Mouse (Mus musculus): ENCODE results near the gene 9030025P20Rik. TPM values are rescaled to one million over a fixed set of nuclear protein-coding genes. Genes with fewer than 3 reads are reported as not detected.
"Not testable (repeated sequence)": the region's sequence is repeated elsewhere in the genome, so short reads cannot be mapped to it uniquely, and the experiment has no call there.

9030025P20Rik gene
- polyA plus RNA-seq (2012; rRNA removed): 16.1 and 19.8 TPM in 2 replicates

GRCm38 (mm10) chr17:14978362-14979038 lies at the start of gene 9030025P20Rik, which contains the start of gene Gm3417:
Gene 9030025P20Rik, plus strand, starts transcription at chr17:14978468.
Gene Gm3417, minus strand, starts transcription at chr17:14978790.
- H3K27ac ChIP-seq (ENCODE audit: control insufficient read depth, insufficient read depth, low read length); H3K4me3 ChIP-seq (ENCODE audit: control insufficient read depth, insufficient read depth, low read length); H3K36me3 ChIP-seq (ENCODE audit: control insufficient read depth, insufficient read depth, low read length); DNase-seq; H3K27me3 ChIP-seq (ENCODE audit: control insufficient read depth, insufficient read depth, low read length); H3K4me1 ChIP-seq (replicated peaks; ENCODE audit: control insufficient read depth, insufficient read depth, low read length): not testable (repeated sequence)
- no CpG with 5 or more reads among the region's 60 CpGs for WGBS

DNA sequence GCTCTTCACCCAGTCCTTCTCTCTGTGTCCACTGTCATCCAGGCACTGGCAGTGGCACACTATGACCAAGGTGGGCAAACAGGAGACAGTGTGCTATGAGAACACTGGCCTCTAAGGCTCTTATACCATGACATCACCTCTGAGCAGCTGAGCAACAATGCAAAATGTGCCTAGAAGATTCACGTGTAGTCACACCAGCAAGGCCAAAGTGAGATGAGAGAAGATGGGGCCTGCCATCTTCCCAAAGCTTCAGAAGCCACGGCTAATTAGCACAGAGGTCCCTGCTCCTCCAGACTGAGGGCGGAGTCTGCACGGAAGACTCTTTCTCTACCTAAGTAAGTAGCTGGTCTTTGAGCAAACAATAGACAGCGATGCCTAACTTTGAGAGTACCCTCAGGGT lies 49.6 kb upstream of the 9030025P20Rik start:
- Histone ChIP-seq H3K4me1 (replicated peaks; ENCODE audit: control insufficient read depth, insufficient read depth, low read length) (no peaks in the 10 kb centered on the region), H3K4me3 (ENCODE audit: control insufficient read depth, insufficient read depth, low read length) (no peak overlapping the region), H3K27ac (ENCODE audit: control insufficient read depth, insufficient read depth, low read length) (no peak overlapping the region), H3K27me3 (ENCODE audit: control insufficient read depth, insufficient read depth, low read length) (no peaks in the 10 kb centered on the region), H3K36me3 (ENCODE audit: control insufficient read depth, insufficient read depth, low read length) (no peaks in the 10 kb centered on the region)
- 92% methylated on average over 5 of the region's 5 CpGs for WGBS
- DNase-seq: no peak
- no peak for TF ChIP-seq CTCF (IDR thresholded peaks at IDR 0.05; ENCODE audit: borderline replicate concordance, control insufficient read depth, extremely low read depth, insufficient read depth, low read length, poor library complexity)
- no peak for TF ChIP-seq POLR2A (IDR thresholded peaks at IDR 0.05; ENCODE audit: control insufficient read depth, extremely low read depth, insufficient read depth, low read length, poor library complexity)

DNA sequence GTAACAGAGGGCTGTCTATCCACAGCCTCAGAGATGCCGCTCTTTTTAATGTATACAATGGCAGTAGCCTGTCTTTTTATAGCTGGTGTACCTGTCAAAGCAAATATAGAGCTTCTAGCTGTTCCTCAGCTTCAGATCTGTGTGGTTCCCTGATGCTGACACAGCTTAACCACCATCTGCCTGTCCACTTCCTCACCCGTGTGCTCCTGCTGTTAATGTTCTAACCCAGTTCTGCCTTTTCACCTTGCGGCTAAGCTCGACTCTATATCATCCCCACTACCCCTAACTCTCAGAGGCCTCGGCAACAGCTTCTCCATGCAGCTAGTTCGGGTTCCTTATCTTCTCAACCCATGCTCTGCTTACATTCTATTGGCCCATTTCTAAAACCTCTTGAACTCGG lies 47.6 kb upstream of the 9030025P20Rik start:
- Histone ChIP-seq H3K36me3 (ENCODE audit: control insufficient read depth, insufficient read depth, low read length) (no peaks in the 10 kb centered on the region), H3K27me3 (ENCODE audit: control insufficient read depth, insufficient read depth, low read length) (no peaks in the 10 kb centered on the region), H3K4me3 (ENCODE audit: control insufficient read depth, insufficient read depth, low read length) (no peak overlapping the region)

GRCm38 (mm10) chr17:14931469-14931868 lies 46.8 kb upstream of the 9030025P20Rik start:
- no peak overlapping the region for H3K4me3 ChIP-seq (ENCODE audit: control insufficient read depth, insufficient read depth, low read length)
- H3K27ac ChIP-seq (ENCODE audit: control insufficient read depth, insufficient read depth, low read length): no peak overlapping the region
- WGBS: 64% methylated on average over 5 of the region's 5 CpGs
- H3K36me3 ChIP-seq (ENCODE audit: control insufficient read depth, insufficient read depth, low read length): no peaks in the 10 kb centered on the region
- no peaks in the 10 kb centered on the region for H3K27me3 ChIP-seq (ENCODE audit: control insufficient read depth, insufficient read depth, low read length)
- DNase-seq: no peak
- TF ChIP-seq CTCF (IDR thresholded peaks at IDR 0.05; ENCODE audit: borderline replicate concordance, control insufficient read depth, extremely low read depth, insufficient read depth, low read length, poor library complexity): no peak
- TF ChIP-seq POLR2A (IDR thresholded peaks at IDR 0.05; ENCODE audit: control insufficient read depth, extremely low read depth, insufficient read depth, low read length, poor library complexity): no peak
- no peaks in the 10 kb centered on the region for H3K4me1 ChIP-seq (replicated peaks; ENCODE audit: control insufficient read depth, insufficient read depth, low read length)

More for the DNA sequence above, 47.6 kb upstream of the 9030025P20Rik start:
- H3K27ac ChIP-seq (ENCODE audit: control insufficient read depth, insufficient read depth, low read length): no peak overlapping the region
- 11% methylated on average over 7 of the region's 7 CpGs for WGBS
- DNase-seq: no peak
- H3K4me1 ChIP-seq (replicated peaks; ENCODE audit: control insufficient read depth, insufficient read depth, low read length): no peaks in the 10 kb centered on the region
- TF ChIP-seq CTCF (IDR thresholded peaks at IDR 0.05; ENCODE audit: borderline replicate concordance, control insufficient read depth, extremely low read depth, insufficient read depth, low read length, poor library complexity) (no peak), POLR2A (IDR thresholded peaks at IDR 0.05; ENCODE audit: control insufficient read depth, extremely low read depth, insufficient read depth, low read length, poor library complexity) (no peak)

DNA sequence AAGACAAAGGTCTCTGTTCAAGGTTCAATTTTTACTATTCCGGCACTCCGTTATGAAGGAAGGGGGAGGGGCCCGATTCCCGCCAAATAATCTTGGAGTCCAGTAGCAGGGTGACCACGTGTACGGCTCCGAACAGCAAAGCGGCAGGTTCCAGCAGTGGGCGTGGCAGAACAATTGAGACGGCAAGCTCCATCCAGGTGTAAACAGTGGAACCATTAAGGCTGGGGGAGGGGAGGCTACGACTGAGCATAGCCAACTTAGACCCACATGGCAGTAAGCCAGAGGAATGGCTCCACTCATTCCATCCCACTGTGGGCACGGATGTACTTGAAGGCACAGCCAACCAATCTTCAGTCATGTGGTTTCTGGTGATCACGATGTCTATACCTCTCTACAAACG lies 43.0 kb upstream of the 9030025P20Rik start:
- not testable (repeated sequence) for H3K27ac ChIP-seq (ENCODE audit: control insufficient read depth, insufficient read depth, low read length)
- WGBS: 94% methylated on average over 14 of the region's 14 CpGs

DNA sequence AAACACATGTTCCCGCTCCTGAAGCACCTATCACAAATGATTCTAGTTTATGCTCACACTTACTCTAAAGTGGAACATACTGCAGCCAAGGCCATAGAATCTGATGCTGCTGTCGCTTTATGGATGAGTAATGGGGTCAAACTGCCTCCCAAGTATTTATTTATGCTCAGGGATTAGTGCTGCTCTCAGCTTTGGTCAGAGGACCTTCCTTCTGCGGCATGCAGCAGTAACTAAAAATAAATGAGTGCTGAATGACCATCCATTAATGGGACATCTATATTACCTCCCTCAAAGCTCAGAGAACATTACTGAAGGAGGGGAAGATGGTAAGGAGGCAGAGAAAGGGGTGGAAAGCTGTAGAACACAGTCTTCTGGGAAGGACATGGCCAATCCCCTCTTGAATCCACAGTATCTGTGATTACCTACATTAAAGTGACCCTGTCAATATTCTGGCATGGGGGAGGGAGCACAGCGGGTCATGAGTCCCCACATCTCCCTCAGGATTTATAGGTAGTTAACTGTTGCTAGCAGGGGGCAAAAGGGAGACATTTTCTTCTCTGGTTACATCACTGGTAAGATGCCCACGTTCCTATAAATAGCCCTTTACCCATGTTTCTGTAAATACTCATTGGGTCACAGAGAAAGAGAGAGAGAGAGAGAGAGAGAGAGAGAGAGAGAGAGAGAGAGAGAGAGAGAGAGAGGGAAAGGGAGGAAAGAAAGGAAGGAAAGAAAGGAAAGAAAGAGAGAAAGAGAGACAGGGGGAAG lies 42.2 kb upstream of the 9030025P20Rik start:
- 81% methylated on average over 5 of the region's 5 CpGs for WGBS
- no peak overlapping the region for H3K27ac ChIP-seq (ENCODE audit: control insufficient read depth, insufficient read depth, low read length)

More for the DNA sequence above, 43.0 kb upstream of the 9030025P20Rik start:
- H3K4me3 ChIP-seq (ENCODE audit: control insufficient read depth, insufficient read depth, low read length); H3K36me3 ChIP-seq (ENCODE audit: control insufficient read depth, insufficient read depth, low read length); H3K4me1 ChIP-seq (replicated peaks; ENCODE audit: control insufficient read depth, insufficient read depth, low read length); DNase-seq; H3K27me3 ChIP-seq (ENCODE audit: control insufficient read depth, insufficient read depth, low read length): not testable (repeated sequence)

DNA sequence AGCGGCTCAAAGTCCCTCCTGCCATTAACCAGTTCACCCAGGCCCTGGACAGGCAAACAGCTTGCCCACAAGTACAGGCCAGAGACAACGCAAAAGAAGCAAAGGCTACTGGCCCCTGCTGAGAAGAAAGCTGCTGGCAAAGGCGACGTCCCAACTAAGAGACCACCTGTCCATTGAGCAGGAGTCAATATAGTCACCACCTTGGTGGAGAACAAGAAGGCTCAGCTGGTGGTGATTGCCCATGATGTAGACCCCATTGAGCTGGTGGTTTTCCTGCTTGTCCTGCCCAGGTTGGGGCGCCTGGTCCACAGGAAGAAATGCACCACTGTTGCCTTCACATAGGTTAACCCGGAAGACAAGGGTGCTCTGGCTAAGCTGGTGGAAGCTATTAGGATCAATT lies 36.1 kb upstream of the 9030025P20Rik start:
- not testable (repeated sequence) for H3K4me3 ChIP-seq (ENCODE audit: control insufficient read depth, insufficient read depth, low read length); H3K36me3 ChIP-seq (ENCODE audit: control insufficient read depth, insufficient read depth, low read length); H3K27ac ChIP-seq (ENCODE audit: control insufficient read depth, insufficient read depth, low read length); DNase-seq; H3K27me3 ChIP-seq (ENCODE audit: control insufficient read depth, insufficient read depth, low read length)
- peaks cover 12% of the 10 kb centered on the region for H3K4me1 ChIP-seq (replicated peaks; ENCODE audit: control insufficient read depth, insufficient read depth, low read length)
- 72% methylated on average over 6 of the region's 6 CpGs for WGBS

More for the DNA sequence above, 42.2 kb upstream of the 9030025P20Rik start:
- H3K4me1 ChIP-seq (replicated peaks; ENCODE audit: control insufficient read depth, insufficient read depth, low read length): no peaks in the 10 kb centered on the region
- no peaks in the 10 kb centered on the region for H3K36me3 ChIP-seq (ENCODE audit: control insufficient read depth, insufficient read depth, low read length)
- no peak for DNase-seq
- no peaks in the 10 kb centered on the region for H3K27me3 ChIP-seq (ENCODE audit: control insufficient read depth, insufficient read depth, low read length)
- TF ChIP-seq POLR2A (IDR thresholded peaks at IDR 0.05; ENCODE audit: control insufficient read depth, extremely low read depth, insufficient read depth, low read length, poor library complexity) (no peak), CTCF (IDR thresholded peaks at IDR 0.05; ENCODE audit: borderline replicate concordance, control insufficient read depth, extremely low read depth, insufficient read depth, low read length, poor library complexity) (no peak)
- H3K4me3 ChIP-seq (ENCODE audit: control insufficient read depth, insufficient read depth, low read length): no peak overlapping the region

Measured in thymus, adult 2 months (tissue).